Mouse (Mus musculus) right cerebral cortex, adult 2 months (tissue): ENCODE measurements around the gene Vars.
"Not testable (repeated sequence)": the region's sequence is repeated elsewhere in the genome, so short reads cannot be mapped to it uniquely, and the experiment has no call there.

ENCODE experiments used
- DNase-seq, 2 experiments: peaks; one replicate each; pipeline ENCODE4 v3.0.0; 2021 to 2022; ENCODE audit warnings: low spot score in 2 of 2

Vars gene

GRCm38 (mm10) chr17:35024261-35024660 lies 23.5 kb downstream of the Vars start:
- DNase-seq, result no peak

GRCm38 (mm10) chr17:35024691-35025488 lies 24.1 kb downstream of the Vars start:
- DNase-seq, result no peak

- DNase-seq, result no peak
Observed at GRCm38 (mm10) chr17:35026206-35026605, 25.4 kb downstream of the Vars start.

GRCm38 (mm10) chr17:35027277-35028068 lies 26.7 kb downstream of the Vars start, which contains the start of gene Sapcd1:
TSS of gene Sapcd1 (minus strand) at chr17:35028016.
- DNase-seq, result no peak

GRCm38 (mm10) chr17:35028315-35028714 lies 27.5 kb downstream of the Vars start:
- DNase-seq, result no peak

- no peak for DNase-seq
Observed at GRCm38 (mm10) chr17:35029691-35030532, 29.1 kb downstream of the Vars start.

- no peak for DNase-seq
Observed at GRCm38 (mm10) chr17:35031272-35031671, 30.5 kb downstream of the Vars start.

- no peak for DNase-seq
Observed at GRCm38 (mm10) chr17:35031880-35032279, 31.1 kb downstream of the Vars start.

- DNase-seq, result no peak
Observed at GRCm38 (mm10) chr17:35032323-35032870, 31.6 kb downstream of the Vars start.

- DNase-seq, result not testable (repeated sequence)
Observed at GRCm38 (mm10) chr17:35033703-35034102, 32.9 kb downstream of the Vars start.

GRCm38 (mm10) chr17:35034896-35035295 lies 34.1 kb downstream of the Vars start:
- DNase-seq, result no peak

GRCm38 (mm10) chr17:35039121-35039873 lies 38.5 kb downstream of the Vars start:
- DNase-seq, result peak; percentile 54 to 56

GRCm38 (mm10) chr17:35043794-35044193 lies 43.0 kb downstream of the Vars start:
- DNase-seq, result no peak

- no peak for DNase-seq
Observed at GRCm38 (mm10) chr17:35044904-35045806, 44.4 kb downstream of the Vars start.

GRCm38 (mm10) chr17:35045807-35046680 lies 45.3 kb downstream of the Vars start:
- no peak for DNase-seq

GRCm38 (mm10) chr17:35046681-35047455 lies 46.1 kb downstream of the Vars start, which contains the start of gene Msh5:
TSS of gene Msh5 (minus strand) at chr17:35046745.
- DNase-seq, result peak; percentile 91 to 92

- no peak for DNase-seq
Observed at GRCm38 (mm10) chr17:35047688-35048087, 46.9 kb downstream of the Vars start.
